Mouse (Mus musculus) stomach, embryonic 14.5 days (tissue): Measurements from ENCODE around the gene Lama2. TPM values are rescaled to one million over a fixed set of nuclear protein-coding genes. Genes with fewer than 3 reads are reported as not detected.

ENCODE experiments used
- ATAC-seq: fragments of 200-750 bp; cut with Nextera tagmentation; 2 replicates; pipeline ENCODE4 v1.8.0; 2017; ENCODE audit warnings: low read depth, moderate TSS enrichment; ENCODE audit not compliant: insufficient number of reproducible peaks, insufficient read depth, low FRiP score
- H3K27ac ChIP-seq: fragments of 300-500 bp; sonication (generic); 2 replicates; pipeline ENCODE4 v1.5.1; 2014; ENCODE audit warnings: mild to moderate bottlenecking, low read length, moderate library complexity, mixed read lengths
- H3K27me3 ChIP-seq: fragments of 300-500 bp; sonication (generic); 2 replicates; pipeline ENCODE4 v1.6.1; 2014; ENCODE audit warnings: low read length, control low read depth, mixed read lengths; ENCODE audit not compliant: control insufficient read depth, insufficient read depth
- H3K36me3 ChIP-seq: fragments of 300-500 bp; sonication (generic); 2 replicates; pipeline ENCODE4 v1.6.1; 2014; ENCODE audit warnings: mild to moderate bottlenecking, control low read depth, low read length, moderate library complexity, mixed read lengths; ENCODE audit not compliant: control insufficient read depth, insufficient read depth
- H3K4me1 ChIP-seq: fragments of 300-500 bp; sonication (generic); 2 replicates; pipeline ENCODE4 v1.6.1; 2014; ENCODE audit warnings: low read length, control low read depth, mixed read lengths; ENCODE audit not compliant: control insufficient read depth, insufficient read depth
- H3K4me2 ChIP-seq: fragments of 300-500 bp; sonication (generic); replicated peaks from 2 replicates; pipeline ENCODE4 v1.6.1; 2014; ENCODE audit warnings: low read depth, low read length, control low read depth
- H3K4me3 ChIP-seq: fragments of 300-500 bp; sonication (generic); 2 replicates; pipeline ENCODE4 v1.5.1; 2014; ENCODE audit warnings: low read depth, low read length, control low read depth
- H3K9ac ChIP-seq: fragments of 300-500 bp; sonication (generic); replicated peaks from 2 replicates; pipeline ENCODE4 v1.6.1; 2014; ENCODE audit warnings: low read depth, mild to moderate bottlenecking, control low read depth, low read length, moderate library complexity, mixed read lengths
- H3K9me3 ChIP-seq: fragments of 300-500 bp; sonication (generic); 2 replicates; pipeline ENCODE4 v1.6.1; 2016; ENCODE audit warnings: low read depth, low read length, control low read depth; ENCODE audit not compliant: control insufficient read depth
- WGBS: fragments of 180-500 bp; shearing (Covaris S2); extraction: QIAGEN DNeasy Blood & Tissue Kit; methylation state at CpG from one replicate; pipeline ENCODE4 v1.1.7; 2014; 5-methylcytosine and 5-hydroxymethylcytosine counted together
- polyA plus RNA-seq: library from polyadenylated mRNA; unstranded; fragments of >200 nt; fragmentation: Nextera tagmentation; extraction: Ambion mirVana; gene quantifications from 2 replicates; pipeline ENCODE4 v1.2.1, GENCODE M21; 2014

Gene Lama2
- polyA plus RNA-seq = 24.4 and 25.8 TPM in 2 replicates

GRCm38 (mm10) chr10:27619658-27620057 lies at the start of gene Lama2:
TSS of gene Lama2 (minus strand) at chr10:27619758.
- H3K4me2 ChIP-seq = no peak within 1 kb of the TSS
- 93% methylated on average over 3 of the region's 3 CpGs for WGBS
- H3K27ac ChIP-seq = no peak within 1 kb of the TSS
- no peak for ATAC-seq
- H3K4me1 ChIP-seq = peaks cover 4% of the 10 kb centered on the region; the same call in 1 of the 2 replicates
- no peak within 1 kb of the TSS for H3K9ac ChIP-seq
- H3K27me3 ChIP-seq = no peaks in the 10 kb centered on the region
- no peaks in the 10 kb centered on the region for H3K36me3 ChIP-seq
- no peak within 1 kb of the TSS for H3K4me3 ChIP-seq
- no peaks in the 10 kb centered on the region for H3K9me3 ChIP-seq

DNA sequence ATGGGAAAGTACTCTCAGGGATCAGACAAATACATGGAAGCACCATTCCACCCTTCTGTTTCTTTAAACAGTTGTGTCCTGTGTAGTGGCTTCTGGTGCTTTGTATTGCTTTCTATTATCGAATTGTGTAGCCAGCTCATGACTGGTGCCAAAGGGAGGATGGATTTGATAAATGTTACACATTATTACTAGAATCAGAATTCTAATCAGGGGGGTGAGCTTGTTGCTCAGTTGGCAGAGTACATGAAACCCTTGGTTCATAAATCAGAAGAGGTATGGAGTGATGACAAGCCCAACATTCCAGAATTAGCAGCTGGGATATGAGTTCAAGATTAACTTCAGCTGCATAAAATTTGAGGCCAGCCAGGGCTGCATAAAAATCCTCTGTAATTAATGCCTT lies 44.8 kb upstream of the Lama2 start:
- WGBS = 81% methylated on average over 1 of the region's 1 CpGs
- no peak overlapping the region for H3K4me2 ChIP-seq
- no peak overlapping the region for H3K4me3 ChIP-seq
- no peaks in the 10 kb centered on the region for H3K9me3 ChIP-seq
- ATAC-seq = no peak
- H3K27me3 ChIP-seq = no peaks in the 10 kb centered on the region
- no peak overlapping the region for H3K27ac ChIP-seq
- H3K36me3 ChIP-seq = no peaks in the 10 kb centered on the region
- no peak overlapping the region for H3K9ac ChIP-seq
- H3K4me1 ChIP-seq = no peaks in the 10 kb centered on the region

- Histone ChIP-seq H3K9me3 (no peaks in the 10 kb centered on the region), H3K9ac (no peak overlapping the region), H3K4me1 (no peaks in the 10 kb centered on the region), H3K4me3 (no peak overlapping the region), H3K36me3 (no peaks in the 10 kb centered on the region), H3K4me2 (no peak overlapping the region), H3K27me3 (no peaks in the 10 kb centered on the region), H3K27ac (no peak overlapping the region)
- ATAC-seq = no peak; the same call in 1 of the 2 replicates
- WGBS = 18% methylated on average over 1 of the region's 1 CpGs
Observed at GRCm38 (mm10) chr10:27663396-27663795, 43.8 kb upstream of the Lama2 start.

DNA sequence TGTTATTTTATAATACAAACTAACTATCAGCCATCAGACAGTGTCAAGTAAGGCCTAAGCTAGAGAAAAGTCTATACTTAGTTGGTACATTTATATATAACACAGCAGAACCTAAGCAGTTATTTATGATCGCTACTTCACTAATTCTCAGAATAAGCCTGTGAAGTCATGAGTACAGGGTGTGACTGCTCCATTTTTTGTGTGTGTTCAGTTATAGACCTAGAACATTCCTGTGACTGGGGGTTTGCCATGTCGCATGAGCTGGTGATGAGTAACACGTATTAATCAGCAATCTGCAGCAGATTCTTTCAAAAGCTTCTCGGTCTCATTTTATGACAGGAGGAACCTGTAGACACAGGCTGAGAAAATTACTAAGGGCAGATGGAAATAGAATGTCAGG lies 34.6 kb upstream of the Lama2 start:
- Histone ChIP-seq H3K4me3 (no peak overlapping the region), H3K4me2 (no peak overlapping the region), H3K27me3 (no peaks in the 10 kb centered on the region), H3K36me3 (no peaks in the 10 kb centered on the region), H3K27ac (no peak overlapping the region), H3K9me3 (no peaks in the 10 kb centered on the region), H3K4me1 (no peaks in the 10 kb centered on the region), H3K9ac (no peak overlapping the region)
- 90% methylated on average over 4 of the region's 4 CpGs for WGBS
- no peak for ATAC-seq

DNA sequence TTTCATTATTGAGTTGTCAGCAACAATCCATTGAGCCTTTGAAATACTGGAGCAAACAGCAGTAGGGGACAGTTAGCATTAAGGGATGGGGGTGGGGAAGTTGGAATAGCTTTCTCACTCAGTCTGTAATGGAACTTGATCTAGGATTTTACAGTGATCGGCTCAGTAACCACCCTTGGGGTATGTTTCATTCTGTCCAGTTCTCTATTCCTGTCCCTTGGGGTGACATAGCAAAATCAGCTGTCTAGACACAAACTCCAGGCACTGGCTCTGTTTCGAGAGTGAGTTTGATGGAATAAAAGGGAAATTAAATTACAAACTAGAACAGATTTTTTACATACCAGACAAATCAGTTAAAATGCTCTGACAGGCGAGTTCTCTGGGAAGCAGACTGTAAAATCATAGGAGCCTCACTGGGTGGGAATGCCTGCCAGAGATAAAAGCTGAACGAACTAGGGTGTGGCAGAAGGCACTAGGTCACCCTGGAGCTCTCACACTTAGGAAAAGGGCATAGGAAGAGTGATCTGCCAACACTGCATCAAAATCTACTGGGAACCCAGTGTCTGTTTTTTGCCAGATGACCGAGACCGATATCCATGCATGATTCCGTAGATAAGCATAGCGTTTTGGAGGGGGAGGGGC lies 33.3 kb upstream of the Lama2 start:
- WGBS = 61% methylated on average over 8 of the region's 8 CpGs
- no peaks in the 10 kb centered on the region for H3K27me3 ChIP-seq
- no peak overlapping the region for H3K4me3 ChIP-seq
- no peak for ATAC-seq
- H3K9me3 ChIP-seq = no peaks in the 10 kb centered on the region
- H3K27ac ChIP-seq = no peak overlapping the region
- H3K4me2 ChIP-seq = no peak overlapping the region
- no peaks in the 10 kb centered on the region for H3K36me3 ChIP-seq
- no peak overlapping the region for H3K9ac ChIP-seq
- no peaks in the 10 kb centered on the region for H3K4me1 ChIP-seq

DNA sequence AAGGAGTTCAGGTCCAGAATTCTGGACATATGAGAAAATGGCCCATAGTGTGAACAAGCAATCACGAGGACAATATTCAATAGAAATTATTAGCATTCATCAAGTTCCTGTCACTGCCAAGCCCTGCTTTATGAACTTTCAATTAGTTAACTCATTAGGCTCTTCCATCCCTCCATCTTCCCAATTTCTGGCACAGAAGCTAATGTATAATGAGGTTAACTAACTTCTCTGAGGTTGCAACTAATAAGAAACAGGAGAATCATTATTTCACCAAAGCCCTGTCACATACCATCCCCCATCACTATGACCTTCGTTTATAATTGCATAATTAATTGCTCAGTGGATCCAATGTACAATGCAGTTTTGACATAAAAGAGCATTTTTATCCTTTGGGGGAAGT lies 16.2 kb upstream of the Lama2 start:
- ATAC-seq = no peak
- H3K27ac ChIP-seq = no peak overlapping the region
- no peaks in the 10 kb centered on the region for H3K36me3 ChIP-seq
- H3K4me1 ChIP-seq = no peaks in the 10 kb centered on the region
- no peak overlapping the region for H3K4me3 ChIP-seq
- 69% methylated on average over 2 of the region's 2 CpGs for WGBS
- no peak overlapping the region for H3K4me2 ChIP-seq
- no peaks in the 10 kb centered on the region for H3K9me3 ChIP-seq
- no peak overlapping the region for H3K9ac ChIP-seq
- no peaks in the 10 kb centered on the region for H3K27me3 ChIP-seq

DNA sequence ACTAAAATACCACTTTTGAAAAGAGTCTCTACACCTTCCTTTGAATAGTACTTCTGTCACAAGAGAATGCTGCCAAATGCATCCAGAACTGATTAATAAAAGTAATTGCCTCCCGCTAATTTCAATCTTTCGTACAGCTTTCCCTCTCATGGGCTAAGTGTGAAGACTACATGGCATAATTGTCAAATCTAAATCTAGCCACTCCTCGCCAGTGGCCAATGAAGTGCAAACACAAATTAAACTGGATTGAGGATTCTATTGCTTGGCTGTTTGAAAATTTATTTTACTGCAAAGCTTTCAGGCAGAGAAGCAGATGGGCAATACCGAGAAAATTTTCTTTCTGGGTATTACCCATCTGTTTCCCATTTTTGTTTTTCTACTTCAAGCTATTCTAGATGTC lies 11.4 kb upstream of the Lama2 start:
- ATAC-seq = no peak
- no peak overlapping the region for H3K4me3 ChIP-seq
- H3K9ac ChIP-seq = no peak overlapping the region
- H3K4me2 ChIP-seq = no peak overlapping the region
- no peaks in the 10 kb centered on the region for H3K27me3 ChIP-seq
- H3K27ac ChIP-seq = no peak overlapping the region
- no peaks in the 10 kb centered on the region for H3K36me3 ChIP-seq
- no peaks in the 10 kb centered on the region for H3K9me3 ChIP-seq
- H3K4me1 ChIP-seq = no peaks in the 10 kb centered on the region
- WGBS = 90% methylated on average over 4 of the region's 4 CpGs

DNA sequence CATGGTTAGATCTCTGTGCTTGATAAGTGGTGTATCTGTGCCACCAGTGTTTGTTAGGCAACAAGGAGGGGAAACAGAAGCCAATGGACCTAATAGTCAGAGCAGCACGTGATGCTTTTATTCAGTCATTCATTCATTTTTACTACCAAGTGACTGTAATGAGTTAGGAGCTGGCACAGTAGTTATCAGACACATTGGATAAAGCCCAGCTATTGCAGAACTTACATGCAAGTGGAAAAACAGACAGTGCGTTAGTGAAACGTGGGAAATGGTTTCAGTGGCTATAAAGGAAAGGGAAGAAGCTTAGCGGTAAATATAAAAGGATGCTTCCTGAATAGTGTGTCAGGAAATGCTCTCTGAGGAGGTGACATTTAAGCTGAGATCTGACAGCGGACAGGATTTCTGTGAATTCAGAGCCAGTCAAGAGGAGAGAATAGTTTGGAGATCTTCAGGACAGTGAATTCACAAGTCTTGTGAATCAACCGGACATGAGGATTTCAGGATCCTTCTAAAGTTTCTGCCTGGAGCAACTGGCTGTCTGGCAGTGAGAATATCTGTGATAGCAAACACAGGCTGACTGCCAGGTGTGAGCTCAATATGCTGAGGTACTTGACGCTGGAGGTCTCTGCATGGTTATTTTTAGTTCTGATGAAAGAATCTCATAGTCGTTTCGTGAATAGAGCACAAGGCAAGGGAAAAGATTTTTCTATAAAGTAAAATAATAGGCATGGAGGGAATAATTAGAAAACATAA lies 2.3 kb upstream of the Lama2 start:
- no peaks in the 10 kb centered on the region for H3K27me3 ChIP-seq
- no peak overlapping the region for H3K4me3 ChIP-seq
- H3K4me1 ChIP-seq = peaks cover 2% of the 10 kb centered on the region; the same call in 1 of the 2 replicates
- H3K9me3 ChIP-seq = no peaks in the 10 kb centered on the region
- H3K4me2 ChIP-seq = no peak overlapping the region
- 73% methylated on average over 9 of the region's 9 CpGs for WGBS
- ATAC-seq = no peak
- no peak overlapping the region for H3K9ac ChIP-seq
- H3K27ac ChIP-seq = no peak overlapping the region
- no peaks in the 10 kb centered on the region for H3K36me3 ChIP-seq
